Mouse (Mus musculus) ES-Bruce4 (cell line): ENCODE results near the gene Fam167b. TPM values are rescaled to one million over a fixed set of nuclear protein-coding genes. Genes with fewer than 3 reads are reported as not detected.

Experiments used
- H3K27ac ChIP-seq: 2 replicates; pipeline ENCODE4 v1.5.1; 2012; ENCODE audit warnings: low read length, inconsistent platforms; ENCODE audit not compliant: insufficient read depth
- H3K27me3 ChIP-seq: 2 replicates; pipeline ENCODE4 v1.6.1; 2012; ENCODE audit warnings: mild to moderate bottlenecking, low read length, inconsistent platforms; ENCODE audit not compliant: control insufficient read depth, poor library complexity, insufficient read depth, severe bottlenecking
- H3K36me3 ChIP-seq: 2 replicates; pipeline ENCODE4 v1.6.1; 2012; ENCODE audit warnings: inconsistent platforms, mild to moderate bottlenecking, low read length, moderate library complexity; ENCODE audit not compliant: control insufficient read depth, poor library complexity, insufficient read depth, severe bottlenecking
- H3K4me1 ChIP-seq: one replicate; pipeline ENCODE4 v1.8.1; 2011; ENCODE audit warnings: low read length; ENCODE audit not compliant: control insufficient read depth, insufficient read depth
- H3K4me3 ChIP-seq: 2 replicates; pipeline ENCODE4 v1.5.1; 2011; ENCODE audit warnings: low read depth, mild to moderate bottlenecking, low read length
- H3K9ac ChIP-seq: 2 replicates; pipeline ENCODE4 v1.6.1; 2012; ENCODE audit warnings: low read depth, mild to moderate bottlenecking, inconsistent platforms; ENCODE audit not compliant: poor library complexity, severe bottlenecking
- H3K9me3 ChIP-seq: replicated peaks from 2 replicates; pipeline ENCODE4 v1.6.1; 2012; ENCODE audit warnings: mild to moderate bottlenecking, low read length, inconsistent platforms; ENCODE audit not compliant: control insufficient read depth, poor library complexity, insufficient read depth, severe bottlenecking
- CTCF ChIP-seq: IDR thresholded peaks from one replicate; pipeline ENCODE4 v1.8.1; 2011; ENCODE audit warnings: low read depth, low read length
- EP300 ChIP-seq: IDR thresholded peaks from 2 replicates; pipeline ENCODE4 v1.6.1; 2011; ENCODE audit warnings: low read depth, low read length; ENCODE audit not compliant: insufficient read depth
- POLR2A ChIP-seq: IDR thresholded peaks from one replicate; pipeline ENCODE4 v1.8.1; 2011; ENCODE audit warnings: low read length; ENCODE audit not compliant: insufficient read depth
- polyA plus RNA-seq: library from polyadenylated mRNA; stranded (reverse); fragments of >200 nt; gene quantifications from 2 replicates; pipeline ENCODE4 v1.2.4, GENCODE M21; 2011; ENCODE audit warnings: low read depth; ENCODE audit not compliant: missing spikeins, insufficient read depth, insufficient read length

The Fam167b gene
- polyA plus RNA-seq, 1 experiment, result not detected

- no peak overlapping the region for H3K27ac ChIP-seq
These were observed 8.6 kb upstream of the Fam167b start for GRCm38 (mm10) chr4:129586943-129587342.

GRCm38 (mm10) chr4:129585773-129586172, 7.4 kb upstream of the Fam167b start:
- H3K27ac ChIP-seq, result no peak overlapping the region

More at GRCm38 (mm10) chr4:129586943-129587342, 8.6 kb upstream of the Fam167b start:
- H3K4me3 ChIP-seq, result no peak overlapping the region
- TF ChIP-seq EP300 (no peak), POLR2A (no peak), CTCF (no peak)
- no peaks in the 10 kb centered on the region for H3K27me3 ChIP-seq
- H3K36me3 ChIP-seq, result peaks cover 9% of the 10 kb centered on the region; the same call in 1 of the 2 replicates
- H3K9ac ChIP-seq, result no peak overlapping the region
- peaks cover 2% of the 10 kb centered on the region for H3K4me1 ChIP-seq
- no peaks in the 10 kb centered on the region for H3K9me3 ChIP-seq

GRCm38 (mm10) chr4:129584884-129585608, 6.7 kb upstream of the Fam167b start:
- H3K4me3 ChIP-seq, result peak overlapping the region; percentile 54
- TF ChIP-seq CTCF, result peak; percentile 66
- no peak for TF ChIP-seq POLR2A
- peak overlapping the region; percentile 9 for H3K27ac ChIP-seq
- H3K36me3 ChIP-seq, result no peaks in the 10 kb centered on the region
- no peaks in the 10 kb centered on the region for H3K9me3 ChIP-seq
- H3K9ac ChIP-seq, result peak overlapping the region; percentile 55
- H3K4me1 ChIP-seq, result peaks cover 2% of the 10 kb centered on the region
- no peaks in the 10 kb centered on the region for H3K27me3 ChIP-seq

More at GRCm38 (mm10) chr4:129585773-129586172, 7.4 kb upstream of the Fam167b start:
- TF ChIP-seq CTCF, result no peak
- TF ChIP-seq EP300, result no peak
- TF ChIP-seq POLR2A, result no peak
- no peak overlapping the region for H3K4me3 ChIP-seq
- peak overlapping the region; percentile 55 for H3K9ac ChIP-seq
- H3K36me3 ChIP-seq, result no peaks in the 10 kb centered on the region
- H3K27me3 ChIP-seq, result no peaks in the 10 kb centered on the region
- no peaks in the 10 kb centered on the region for H3K9me3 ChIP-seq
- peaks cover 2% of the 10 kb centered on the region for H3K4me1 ChIP-seq

GRCm38 (mm10) chr4:129584370-129584769, 6.0 kb upstream of the Fam167b start:
- no peak for TF ChIP-seq POLR2A
- no peak for TF ChIP-seq EP300
- TF ChIP-seq CTCF, result no peak
- H3K4me3 ChIP-seq, result no peak overlapping the region
- no peaks in the 10 kb centered on the region for H3K9me3 ChIP-seq
- H3K9ac ChIP-seq, result peak overlapping the region; percentile 55
- peaks cover 2% of the 10 kb centered on the region for H3K4me1 ChIP-seq
- no peaks in the 10 kb centered on the region for H3K36me3 ChIP-seq
- H3K27me3 ChIP-seq, result no peaks in the 10 kb centered on the region
- peak overlapping the region; percentile 9 for H3K27ac ChIP-seq

GRCm38 (mm10) chr4:129582251-129582650, 3.9 kb upstream of the Fam167b start:
- H3K9me3 ChIP-seq, result no peaks in the 10 kb centered on the region
- H3K27me3 ChIP-seq, result no peaks in the 10 kb centered on the region
- no peak overlapping the region for H3K9ac ChIP-seq
- H3K4me3 ChIP-seq, result no peak overlapping the region
- TF ChIP-seq EP300 (no peak), POLR2A (no peak), CTCF (no peak)
- H3K4me1 ChIP-seq, result peaks cover 2% of the 10 kb centered on the region
- H3K27ac ChIP-seq, result no peak overlapping the region
- no peaks in the 10 kb centered on the region for H3K36me3 ChIP-seq

GRCm38 (mm10) chr4:129580347-129580746, 2.0 kb upstream of the Fam167b start:
- Histone ChIP-seq H3K4me3 (no peak overlapping the region), H3K27ac (no peak overlapping the region)
- TF ChIP-seq POLR2A (no peak), EP300 (no peak), CTCF (no peak)

More at GRCm38 (mm10) chr4:129580347-129580746, 2.0 kb upstream of the Fam167b start:
- no peak overlapping the region for H3K9ac ChIP-seq
- H3K27me3 ChIP-seq, result no peaks in the 10 kb centered on the region
- no peaks in the 10 kb centered on the region for H3K36me3 ChIP-seq
- H3K4me1 ChIP-seq, result peaks cover 2% of the 10 kb centered on the region
- H3K9me3 ChIP-seq, result no peaks in the 10 kb centered on the region
